Mouse (Mus musculus) limb, embryonic 14.5 days (tissue): ENCODE measurements around the gene Gm43738. TPM values are rescaled to one million over a fixed set of nuclear protein-coding genes. Genes with fewer than 3 reads are reported as not detected.

ENCODE experiments used
- ATAC-seq: fragments of 200-750 bp; cut with Nextera tagmentation; 2 replicates; pipeline ENCODE4 v1.8.0; 2017; ENCODE audit warnings: low read depth, moderate number of reproducible peaks, moderate TSS enrichment; ENCODE audit not compliant: low FRiP score
- DNase-seq: peaks from one replicate; pipeline ENCODE4 v3.0.0-alpha.2; 2015; ENCODE audit warnings: low spot score
- H3K27ac ChIP-seq: fragments of 300-500 bp; sonication (generic); replicated peaks from 2 replicates; pipeline ENCODE4 v1.5.1; 2014; ENCODE audit warnings: low read depth, mild to moderate bottlenecking, low read length, moderate library complexity, mixed read lengths
- H3K27me3 ChIP-seq: fragments of 300-500 bp; sonication (generic); 2 replicates; pipeline ENCODE4 v1.6.1; 2014; ENCODE audit warnings: low read length, mixed read lengths; ENCODE audit not compliant: control insufficient read depth, insufficient read depth
- H3K36me3 ChIP-seq: fragments of 300-500 bp; sonication (generic); 2 replicates; pipeline ENCODE4 v1.6.1; 2014; ENCODE audit warnings: mild to moderate bottlenecking, low read length, moderate library complexity, mixed read lengths; ENCODE audit not compliant: control insufficient read depth, insufficient read depth
- H3K4me1 ChIP-seq: fragments of 300-500 bp; sonication (generic); 2 replicates; pipeline ENCODE4 v1.6.1; 2014; ENCODE audit warnings: antibody characterized with exemption, low read length, mixed read lengths; ENCODE audit not compliant: control insufficient read depth, insufficient read depth
- H3K4me2 ChIP-seq: fragments of 300-500 bp; sonication (generic); replicated peaks from 2 replicates; pipeline ENCODE4 v1.6.1; 2014; ENCODE audit warnings: low read depth, mild to moderate bottlenecking, low read length, moderate library complexity; ENCODE audit not compliant: severe bottlenecking
- H3K4me3 ChIP-seq: fragments of 300-500 bp; sonication (generic); replicated peaks from 2 replicates; pipeline ENCODE4 v1.5.1; 2014; ENCODE audit warnings: low read length
- H3K9ac ChIP-seq: fragments of 300-500 bp; sonication (generic); 2 replicates; pipeline ENCODE4 v1.6.1; 2014; ENCODE audit warnings: mild to moderate bottlenecking, low read depth, low read length, moderate library complexity; ENCODE audit not compliant: severe bottlenecking
- H3K9me3 ChIP-seq: fragments of 300-500 bp; sonication (generic); 2 replicates; pipeline ENCODE4 v1.6.1; 2016; ENCODE audit warnings: low read length; ENCODE audit not compliant: control insufficient read depth
- POLR2A ChIP-seq: fragments of 200-500 bp; IDR thresholded peaks from 2 replicates; pipeline ENCODE4 v1.8.0; 2012; ENCODE audit warnings: inconsistent platforms, mild to moderate bottlenecking, moderate library complexity, borderline replicate concordance; ENCODE audit not compliant: insufficient read depth, insufficient read length; ENCODE audit errors: extremely low read depth
- WGBS: fragments of 180-500 bp; shearing (Covaris S2); extraction: QIAGEN DNeasy Blood & Tissue Kit; methylation state at CpG from one replicate; pipeline ENCODE4 v1.1.7; 2014; 5-methylcytosine and 5-hydroxymethylcytosine counted together
- polyA plus RNA-seq, 2 experiments: library from polyadenylated mRNA; depleted of rRNA in 1 of 2; stranded (reverse) in 1 of 2; unstranded in 1 of 2; fragments of >200 nt; fragmentation: Nextera tagmentation in 1 of 2; extraction: Ambion mirVana in 1 of 2; gene quantifications; 2 replicates each; pipeline versions ENCODE4 v1.2.1 to v1.2.3; 2012 to 2014

Gm43738 gene
- polyA plus RNA-seq, 2 experiments, result 0.03 TPM; not detected in 1

DNA sequence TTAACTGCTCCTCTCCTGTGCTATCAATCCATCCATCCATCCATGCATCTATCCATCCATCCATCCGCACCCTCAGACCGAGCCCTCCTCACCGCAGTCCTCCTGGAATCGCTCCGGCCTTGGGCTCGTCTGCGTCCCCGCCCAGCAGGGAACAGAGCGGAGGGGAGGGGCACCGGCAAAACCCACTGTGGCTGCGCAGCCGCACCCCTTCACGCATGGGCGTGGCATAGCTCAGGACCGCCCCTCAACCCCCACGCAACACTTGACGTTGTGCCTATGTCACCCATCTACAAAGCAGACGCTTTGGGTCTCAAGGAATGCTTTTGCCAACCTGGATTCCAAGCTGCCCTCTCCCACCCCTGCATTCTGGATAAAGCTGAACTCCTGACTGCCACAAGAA lies 7.7 kb downstream of the Gm43738 start, which contains the start of gene Rusc1:
Rusc1 (minus strand) TSS at position 137 of the 400 bp plus-strand sequence.
- ATAC-seq (peak; percentile 62), DNase-seq (peak; percentile 85)
- H3K9ac ChIP-seq, result peak within 1 kb of the TSS; percentile 40
- H3K4me1 ChIP-seq, result peaks cover 28% of the 10 kb centered on the region
- H3K36me3 ChIP-seq, result peaks cover 37% of the 10 kb centered on the region
- no peak for TF ChIP-seq POLR2A
- no peaks in the 10 kb centered on the region for H3K9me3 ChIP-seq
- H3K4me3 ChIP-seq, result peak within 1 kb of the TSS; percentile 69
- H3K27me3 ChIP-seq, result peaks cover 8% of the 10 kb centered on the region; the same call in 1 of the 2 replicates
- H3K27ac ChIP-seq, result no peak within 1 kb of the TSS
- WGBS, result 0% methylated on average over 17 of the region's 18 CpGs
- peak within 1 kb of the TSS; percentile 100 for H3K4me2 ChIP-seq

DNA sequence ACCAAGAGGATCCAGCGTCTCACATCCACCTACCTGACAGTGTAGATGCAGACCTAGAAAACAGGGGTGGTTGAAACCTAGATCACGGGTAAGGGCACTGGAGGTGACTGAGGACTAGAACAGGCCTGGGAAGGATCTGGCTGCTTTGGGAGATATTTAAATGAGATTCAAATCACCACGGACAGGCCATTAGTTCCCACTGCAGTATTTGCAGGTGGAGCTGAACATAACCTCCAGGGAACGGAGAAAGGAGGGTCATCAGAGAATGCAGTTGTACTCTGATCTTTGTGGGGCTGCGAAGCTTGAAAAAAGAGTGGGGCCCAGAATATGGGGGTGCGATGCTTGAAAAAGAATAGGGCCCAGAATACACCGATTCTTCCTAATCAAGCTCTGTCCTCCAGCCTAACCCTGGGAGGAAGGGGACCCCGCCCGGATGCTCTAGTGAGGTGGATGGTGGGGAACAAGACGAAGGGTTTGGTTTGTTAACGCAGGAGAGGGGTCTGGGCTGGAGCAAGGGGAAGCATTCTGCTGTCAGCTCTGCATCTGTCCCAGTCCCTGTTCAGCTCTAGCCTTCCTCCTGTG lies 8.3 kb downstream of the Gm43738 start:
- ATAC-seq (no peak), DNase-seq (no peak)
- H3K27ac ChIP-seq, result no peak overlapping the region
- 20% methylated on average over 11 of the region's 11 CpGs for WGBS
- H3K9me3 ChIP-seq, result no peaks in the 10 kb centered on the region
- peaks cover 32% of the 10 kb centered on the region for H3K36me3 ChIP-seq
- H3K4me3 ChIP-seq, result peak overlapping the region; percentile 69
- TF ChIP-seq POLR2A, result no peak
- H3K4me2 ChIP-seq, result peak overlapping the region; percentile 100
- peaks cover 34% of the 10 kb centered on the region for H3K4me1 ChIP-seq
- H3K9ac ChIP-seq, result peak overlapping the region; percentile 40
- H3K27me3 ChIP-seq, result peaks cover 8% of the 10 kb centered on the region; the same call in 1 of the 2 replicates

DNA sequence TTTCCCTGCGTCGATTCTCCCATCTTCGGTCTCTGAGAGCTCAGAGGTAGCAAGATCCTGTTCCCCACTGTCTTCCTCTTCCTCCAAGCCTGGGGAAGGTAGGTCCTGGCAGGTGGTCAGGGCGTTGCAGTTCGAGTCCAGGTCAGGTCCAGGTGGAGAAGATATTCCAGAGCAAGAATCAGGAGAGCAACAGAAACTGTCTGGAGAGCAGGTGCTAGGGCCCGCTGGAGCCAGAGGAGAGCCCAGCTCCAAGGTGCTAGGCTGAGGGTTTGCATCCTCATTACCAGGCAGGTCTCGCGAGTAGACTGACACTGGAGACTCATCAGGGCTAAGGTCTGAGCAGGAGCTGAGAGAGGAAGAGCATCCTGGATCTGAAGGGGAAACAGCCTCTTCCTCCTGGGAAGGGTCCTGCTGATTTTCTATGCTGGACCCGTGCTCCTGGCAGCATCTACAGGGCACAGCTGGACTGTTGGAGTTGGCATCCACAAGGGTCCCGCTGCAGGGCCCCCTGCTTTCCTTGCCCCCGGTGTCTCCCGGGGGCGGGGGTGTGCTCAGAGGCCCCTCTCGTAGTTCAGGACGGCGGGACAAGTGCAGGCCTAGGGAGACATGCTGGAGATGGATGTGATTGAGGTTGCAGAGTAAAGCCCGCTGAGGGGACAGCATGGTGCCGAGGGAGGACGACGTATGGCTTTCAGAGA lies 8.9 kb downstream of the Gm43738 start:
- no peak for TF ChIP-seq POLR2A
- ATAC-seq, result no peak
- peaks cover 25% of the 10 kb centered on the region for H3K36me3 ChIP-seq
- peak overlapping the region; percentile 69 for H3K4me3 ChIP-seq
- no peak overlapping the region for H3K27ac ChIP-seq
- WGBS, result 8% methylated on average over 20 of the region's 20 CpGs
- H3K4me2 ChIP-seq, result peak overlapping the region; percentile 100
- peaks cover 36% of the 10 kb centered on the region for H3K4me1 ChIP-seq
- peak overlapping the region; percentile 26 for H3K9ac ChIP-seq
- H3K9me3 ChIP-seq, result no peaks in the 10 kb centered on the region
- DNase-seq, result no peak
- H3K27me3 ChIP-seq, result peaks cover 8% of the 10 kb centered on the region; the same call in 1 of the 2 replicates

DNA sequence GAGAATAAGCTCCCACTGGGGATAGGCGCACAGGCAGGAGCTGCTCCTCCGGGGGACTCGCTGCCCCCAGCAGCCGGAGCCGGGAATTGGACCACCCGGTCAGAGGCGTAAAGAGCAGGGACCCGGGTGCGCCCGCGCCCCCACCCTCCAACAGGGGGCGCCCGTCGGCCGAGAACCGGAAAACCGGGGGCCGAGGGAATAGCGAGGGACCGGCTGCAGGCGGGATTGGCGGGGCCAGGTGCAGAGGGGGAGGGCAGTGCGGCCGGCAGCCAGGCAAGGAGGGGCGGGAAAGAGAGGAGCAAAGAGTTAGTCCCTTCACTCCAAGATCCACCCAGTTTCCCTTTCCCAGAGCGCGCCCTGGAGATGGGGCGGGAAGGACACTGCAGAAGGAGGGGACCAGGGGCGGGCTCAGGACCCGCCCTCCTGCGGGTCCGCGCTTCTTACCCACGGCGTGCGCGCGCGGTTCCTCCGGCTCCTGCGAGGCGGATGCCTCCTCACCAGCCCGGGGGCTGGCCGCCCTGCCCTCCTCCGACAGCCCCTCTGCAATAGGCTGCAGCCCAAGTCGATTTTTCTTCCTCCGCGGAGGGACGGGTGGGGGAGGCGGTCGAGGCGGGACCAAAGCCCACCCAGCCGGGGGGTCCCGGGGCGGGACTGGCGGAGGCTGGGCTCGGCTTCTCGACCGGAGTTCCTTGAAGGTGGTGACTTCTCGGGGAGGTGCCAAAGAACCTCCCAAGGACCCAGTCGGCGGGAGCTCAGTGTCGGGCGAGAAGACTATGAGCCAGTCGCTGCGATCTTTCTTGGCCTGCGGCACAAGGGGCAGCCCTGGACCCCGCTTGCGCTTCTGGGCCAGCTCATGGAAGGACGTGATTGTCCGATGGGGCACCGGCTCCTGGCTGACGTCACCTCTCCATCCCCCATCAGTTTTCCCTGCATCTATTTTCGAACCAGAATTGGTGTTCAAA lies 9.9 kb downstream of the Gm43738 start:
- H3K36me3 ChIP-seq, result peaks cover 21% of the 10 kb centered on the region
- under 1% methylated on average over 51 of the region's 74 CpGs for WGBS
- peak; percentile 89 for DNase-seq

More for the DNA sequence above, 9.9 kb downstream of the Gm43738 start:
- TF ChIP-seq POLR2A, result no peak
- Histone ChIP-seq H3K27me3 (peaks cover 8% of the 10 kb centered on the region; the same call in 1 of the 2 replicates), H3K4me2 (peak overlapping the region; percentile 100), H3K9me3 (no peaks in the 10 kb centered on the region), H3K9ac (peak overlapping the region; percentile 66), H3K27ac (peak overlapping the region; percentile 87), H3K4me3 (peak overlapping the region; percentile 69), H3K4me1 (peaks cover 36% of the 10 kb centered on the region)
- ATAC-seq, result peak; percentile 78
